Mouse (Mus musculus): Measurements from ENCODE around the gene Prpf6. TPM values are rescaled to one million over a fixed set of nuclear protein-coding genes. Genes with fewer than 3 reads are reported as not detected.
A peak's percentile ranks its signal among the peaks of the same experiment; 100 is the strongest.

Gene Prpf6
- polyA plus RNA-seq (2012; rRNA removed) = 4.9 and 10.4 TPM in 2 replicates

- H3K27ac ChIP-seq (ENCODE audit: insufficient read depth, low read depth, low read length) = peak within 1 kb of the TSS; percentile 25; the same call in 1 of the 2 replicates
- peak within 1 kb of the TSS; percentile 74 for H3K4me3 ChIP-seq (ENCODE audit: low read depth, low read length)
- H3K4me1 ChIP-seq (ENCODE audit: control insufficient read depth, insufficient read depth, insufficient read length, low read length) = no peaks in the 10 kb centered on the region; the same call in 1 of the 2 replicates
- H3K27me3 ChIP-seq (ENCODE audit: control insufficient read depth, insufficient read depth, low read length) = no peaks in the 10 kb centered on the region
- no peak for TF ChIP-seq CTCF (IDR thresholded peaks at IDR 0.05; ENCODE audit: extremely low read depth, insufficient read length, insufficient replicate concordance, low read depth, low read length)
- no peak for TF ChIP-seq POLR2A (IDR thresholded peaks at IDR 0.05; ENCODE audit: low read depth, low read length)
- WGBS = 6% methylated on average over 5 of the region's 5 CpGs
- peaks cover 9% of the 10 kb centered on the region; the same call in 1 of the 2 replicates for H3K36me3 ChIP-seq (ENCODE audit: control insufficient read depth, insufficient read depth, low read length)
These were observed at the start of gene Prpf6 for GRCm38 (mm10) chr2:181591528-181592085. Gene Prpf6, plus strand, starts transcription at chr2:181591868.

GRCm38 (mm10) chr2:181546142-181546541 is 45.5 kb upstream of the Prpf6 start:
- H3K4me1 ChIP-seq (ENCODE audit: control insufficient read depth, insufficient read depth, insufficient read length, low read length) = no peaks in the 10 kb centered on the region
- H3K27ac ChIP-seq (ENCODE audit: insufficient read depth, low read depth, low read length) = no peak overlapping the region
- no peaks in the 10 kb centered on the region for H3K27me3 ChIP-seq (ENCODE audit: control insufficient read depth, insufficient read depth, low read length)
- 96% methylated on average over 7 of the region's 7 CpGs for WGBS
- no peak overlapping the region for H3K4me3 ChIP-seq (ENCODE audit: low read depth, low read length)
- peaks cover 50% of the 10 kb centered on the region for H3K36me3 ChIP-seq (ENCODE audit: control insufficient read depth, insufficient read depth, low read length)
- TF ChIP-seq POLR2A (IDR thresholded peaks at IDR 0.05; ENCODE audit: low read depth, low read length) = no peak

- H3K4me3 ChIP-seq (ENCODE audit: low read depth, low read length) = no peak overlapping the region
- H3K27ac ChIP-seq (ENCODE audit: insufficient read depth, low read depth, low read length) = no peak overlapping the region
- no peaks in the 10 kb centered on the region for H3K27me3 ChIP-seq (ENCODE audit: control insufficient read depth, insufficient read depth, low read length)
- H3K36me3 ChIP-seq (ENCODE audit: control insufficient read depth, insufficient read depth, low read length) = peaks cover 60% of the 10 kb centered on the region
- WGBS = 60% methylated on average over 1 of the region's 1 CpGs
- TF ChIP-seq CTCF (IDR thresholded peaks at IDR 0.05; ENCODE audit: extremely low read depth, insufficient read length, insufficient replicate concordance, low read depth, low read length) (no peak), POLR2A (IDR thresholded peaks at IDR 0.05; ENCODE audit: low read depth, low read length) (no peak)
- H3K4me1 ChIP-seq (ENCODE audit: control insufficient read depth, insufficient read depth, insufficient read length, low read length) = no peaks in the 10 kb centered on the region
These were observed 43.4 kb upstream of the Prpf6 start for GRCm38 (mm10) chr2:181548227-181548626.

GRCm38 (mm10) chr2:181548682-181549081 is 43.0 kb upstream of the Prpf6 start:
- Histone ChIP-seq H3K27ac (ENCODE audit: insufficient read depth, low read depth, low read length) (no peak overlapping the region), H3K4me3 (ENCODE audit: low read depth, low read length) (no peak overlapping the region), H3K27me3 (ENCODE audit: control insufficient read depth, insufficient read depth, low read length) (no peaks in the 10 kb centered on the region), H3K36me3 (ENCODE audit: control insufficient read depth, insufficient read depth, low read length) (peaks cover 60% of the 10 kb centered on the region), H3K4me1 (ENCODE audit: control insufficient read depth, insufficient read depth, insufficient read length, low read length) (no peaks in the 10 kb centered on the region)
- no peak for TF ChIP-seq CTCF (IDR thresholded peaks at IDR 0.05; ENCODE audit: extremely low read depth, insufficient read length, insufficient replicate concordance, low read depth, low read length)
- TF ChIP-seq POLR2A (IDR thresholded peaks at IDR 0.05; ENCODE audit: low read depth, low read length) = no peak
- 81% methylated on average over 5 of the region's 5 CpGs for WGBS

GRCm38 (mm10) chr2:181550233-181550632 is 41.4 kb upstream of the Prpf6 start:
- Histone ChIP-seq H3K27me3 (ENCODE audit: control insufficient read depth, insufficient read depth, low read length) (no peaks in the 10 kb centered on the region), H3K4me1 (ENCODE audit: control insufficient read depth, insufficient read depth, insufficient read length, low read length) (no peaks in the 10 kb centered on the region), H3K27ac (ENCODE audit: insufficient read depth, low read depth, low read length) (no peak overlapping the region), H3K36me3 (ENCODE audit: control insufficient read depth, insufficient read depth, low read length) (peaks cover 60% of the 10 kb centered on the region), H3K4me3 (ENCODE audit: low read depth, low read length) (no peak overlapping the region)
- 68% methylated on average over 2 of the region's 2 CpGs for WGBS
- no peak for TF ChIP-seq POLR2A (IDR thresholded peaks at IDR 0.05; ENCODE audit: low read depth, low read length)
- TF ChIP-seq CTCF (IDR thresholded peaks at IDR 0.05; ENCODE audit: extremely low read depth, insufficient read length, insufficient replicate concordance, low read depth, low read length) = no peak

GRCm38 (mm10) chr2:181553772-181554171 is 37.9 kb upstream of the Prpf6 start:
- Histone ChIP-seq H3K36me3 (ENCODE audit: control insufficient read depth, insufficient read depth, low read length) (peaks cover 35% of the 10 kb centered on the region), H3K4me3 (ENCODE audit: low read depth, low read length) (no peak overlapping the region), H3K27ac (ENCODE audit: insufficient read depth, low read depth, low read length) (no peak overlapping the region), H3K27me3 (ENCODE audit: control insufficient read depth, insufficient read depth, low read length) (no peaks in the 10 kb centered on the region), H3K4me1 (ENCODE audit: control insufficient read depth, insufficient read depth, insufficient read length, low read length) (no peaks in the 10 kb centered on the region)
- TF ChIP-seq CTCF (IDR thresholded peaks at IDR 0.05; ENCODE audit: extremely low read depth, insufficient read length, insufficient replicate concordance, low read depth, low read length) = no peak
- no peak for TF ChIP-seq POLR2A (IDR thresholded peaks at IDR 0.05; ENCODE audit: low read depth, low read length)

- Histone ChIP-seq H3K27me3 (ENCODE audit: control insufficient read depth, insufficient read depth, low read length) (no peaks in the 10 kb centered on the region), H3K4me1 (ENCODE audit: control insufficient read depth, insufficient read depth, insufficient read length, low read length) (no peaks in the 10 kb centered on the region), H3K27ac (ENCODE audit: insufficient read depth, low read depth, low read length) (no peak overlapping the region), H3K4me3 (ENCODE audit: low read depth, low read length) (no peak overlapping the region), H3K36me3 (ENCODE audit: control insufficient read depth, insufficient read depth, low read length) (peaks cover 8% of the 10 kb centered on the region; the same call in 1 of the 2 replicates)
- TF ChIP-seq CTCF (IDR thresholded peaks at IDR 0.05; ENCODE audit: extremely low read depth, insufficient read length, insufficient replicate concordance, low read depth, low read length) (no peak), POLR2A (IDR thresholded peaks at IDR 0.05; ENCODE audit: low read depth, low read length) (no peak)
- 86% methylated on average over 3 of the region's 3 CpGs for WGBS
These were observed 24.3 kb upstream of the Prpf6 start for GRCm38 (mm10) chr2:181567338-181567737.

Data from small intestine, adult 2 months (tissue).